Mouse (Mus musculus) small intestine, adult 2 months (tissue): Measurements from ENCODE around the gene Hnf1b. TPM values are rescaled to one million over a fixed set of nuclear protein-coding genes. Genes with fewer than 3 reads are reported as not detected.
A peak's percentile ranks its signal among the peaks of the same experiment; 100 is the strongest.

ENCODE experiments used
- H3K27ac ChIP-seq: fragments of 200-500 bp; 2 replicates; pipeline ENCODE4 v1.5.1; 2012; ENCODE audit warnings: low read depth, low read length, control low read depth, inconsistent platforms; ENCODE audit not compliant: insufficient read depth
- H3K27me3 ChIP-seq: fragments of 200-500 bp; 2 replicates; pipeline ENCODE4 v1.6.1; 2012; ENCODE audit warnings: mild to moderate bottlenecking, moderate library complexity, low read length, inconsistent platforms; ENCODE audit not compliant: control insufficient read depth, insufficient read depth
- H3K36me3 ChIP-seq: fragments of 200-500 bp; 2 replicates; pipeline ENCODE4 v1.6.1; 2012; ENCODE audit warnings: mild to moderate bottlenecking, low read length, control low read depth, inconsistent platforms; ENCODE audit not compliant: control insufficient read depth, insufficient read depth
- H3K4me1 ChIP-seq: fragments of 200-500 bp; 2 replicates; pipeline ENCODE4 v1.6.1; 2012; ENCODE audit warnings: low read length, inconsistent platforms, mixed read lengths; ENCODE audit not compliant: control insufficient read depth, insufficient read depth, insufficient read length
- H3K4me3 ChIP-seq: fragments of 200-500 bp; 2 replicates; pipeline ENCODE4 v1.5.1; 2012; ENCODE audit warnings: low read depth, mild to moderate bottlenecking, control low read depth, inconsistent platforms, low read length, moderate library complexity
- CTCF ChIP-seq: fragments of 200-500 bp; IDR thresholded peaks from 2 replicates; pipeline ENCODE4 v1.5.1; 2012; ENCODE audit warnings: low read depth, mild to moderate bottlenecking, control low read depth, inconsistent platforms, low read length, moderate library complexity, mixed read lengths; ENCODE audit not compliant: insufficient replicate concordance, insufficient read length; ENCODE audit errors: extremely low read depth
- POLR2A ChIP-seq: fragments of 200-500 bp; IDR thresholded peaks from 2 replicates; pipeline ENCODE4 v1.6.1; 2012; ENCODE audit warnings: low read depth, mild to moderate bottlenecking, control low read depth, inconsistent platforms, low read length, moderate library complexity
- WGBS: fragments of 180-500 bp; shearing (Covaris S2); methylation state at CpG from one replicate; pipeline ENCODE4 v1.1.7; 2018; 5-methylcytosine and 5-hydroxymethylcytosine counted together
- polyA plus RNA-seq: library from polyadenylated mRNA; depleted of rRNA; stranded (reverse); fragments of >200 nt; gene quantifications from 2 replicates; pipeline ENCODE4 v1.2.3, GENCODE M21; 2012

Gene Hnf1b
- polyA plus RNA-seq, 1 experiment, result 23.3 TPM

DNA sequence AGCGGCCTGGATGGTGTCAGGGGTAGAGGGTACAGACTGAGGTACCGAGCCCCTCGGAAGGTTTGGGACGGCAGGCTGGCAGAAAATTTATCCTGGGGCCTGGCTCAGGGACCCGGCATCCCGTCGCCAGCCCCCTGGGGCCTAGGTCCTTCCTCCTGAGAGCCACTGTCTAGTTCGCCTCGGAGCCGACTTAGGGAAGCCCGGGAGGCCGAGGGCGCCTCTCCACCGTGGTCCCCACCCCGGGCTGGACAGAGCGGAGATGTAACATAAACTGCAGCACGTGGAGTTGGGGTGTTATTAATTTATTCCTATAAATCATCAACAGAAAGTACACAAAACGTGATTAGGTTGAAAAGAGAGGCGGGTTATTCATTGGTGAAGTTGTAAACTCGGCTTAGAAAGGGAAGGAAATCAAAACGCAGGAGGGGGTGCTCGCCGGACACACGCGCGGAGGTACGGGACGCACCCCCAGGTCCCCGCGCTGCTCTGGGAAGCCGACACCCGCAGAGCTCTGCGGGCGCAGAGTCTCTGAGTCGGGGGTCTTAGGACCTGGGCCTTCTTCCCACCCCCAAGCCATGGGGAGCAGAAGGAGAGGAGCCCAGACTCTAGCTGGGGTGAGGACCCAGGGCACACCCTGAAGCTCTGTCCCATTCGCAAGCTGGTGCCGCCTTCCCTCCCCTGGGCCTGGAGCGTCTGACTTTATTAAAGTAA is 2.8 kb downstream of the Hnf1b start:
- Histone ChIP-seq H3K36me3 (no peaks in the 10 kb centered on the region; the same call in 1 of the 2 replicates), H3K4me1 (no peaks in the 10 kb centered on the region; the same call in 1 of the 2 replicates), H3K27me3 (no peaks in the 10 kb centered on the region; the same call in 1 of the 2 replicates), H3K27ac (peak overlapping the region; percentile 54), H3K4me3 (peak overlapping the region; percentile 68)
- no peak for TF ChIP-seq POLR2A
- WGBS, result 1% methylated on average over 38 of the region's 38 CpGs

DNA sequence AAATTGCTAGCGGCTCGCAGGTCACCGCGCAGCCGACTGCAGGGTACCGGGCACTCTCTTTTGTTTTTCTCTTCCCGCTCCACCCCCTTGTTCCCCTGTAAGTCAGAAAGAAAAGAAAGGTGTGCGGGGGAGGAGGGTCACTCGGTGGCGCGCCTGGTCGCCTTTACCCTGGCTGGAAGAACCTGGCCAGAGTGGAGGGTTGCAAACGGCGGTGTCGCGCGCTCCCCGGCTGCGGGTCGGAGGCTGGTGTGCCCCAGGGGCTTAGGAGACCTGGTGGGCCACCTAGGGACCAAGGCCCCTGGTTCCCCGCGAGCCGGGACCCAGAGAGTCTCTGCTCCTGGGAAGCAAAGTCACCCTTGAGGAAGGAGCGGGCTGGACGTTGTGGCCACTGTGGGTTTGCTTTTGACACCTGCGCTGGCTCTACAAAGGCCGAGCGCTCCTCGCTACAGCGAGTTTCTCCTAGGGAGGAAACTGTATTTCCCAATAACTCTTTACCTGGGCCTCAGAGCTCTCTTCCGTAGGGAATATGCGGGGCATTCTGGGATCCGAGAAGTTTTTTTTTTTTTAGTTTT is 3.4 kb downstream of the Hnf1b start:
- TF ChIP-seq CTCF (no peak), POLR2A (no peak)
- Histone ChIP-seq H3K27me3 (no peaks in the 10 kb centered on the region; the same call in 1 of the 2 replicates), H3K27ac (peak overlapping the region; percentile 54), H3K4me3 (peak overlapping the region; percentile 68), H3K4me1 (no peaks in the 10 kb centered on the region; the same call in 1 of the 2 replicates), H3K36me3 (no peaks in the 10 kb centered on the region; the same call in 1 of the 2 replicates)
- WGBS, result 2% methylated on average over 33 of the region's 33 CpGs

DNA sequence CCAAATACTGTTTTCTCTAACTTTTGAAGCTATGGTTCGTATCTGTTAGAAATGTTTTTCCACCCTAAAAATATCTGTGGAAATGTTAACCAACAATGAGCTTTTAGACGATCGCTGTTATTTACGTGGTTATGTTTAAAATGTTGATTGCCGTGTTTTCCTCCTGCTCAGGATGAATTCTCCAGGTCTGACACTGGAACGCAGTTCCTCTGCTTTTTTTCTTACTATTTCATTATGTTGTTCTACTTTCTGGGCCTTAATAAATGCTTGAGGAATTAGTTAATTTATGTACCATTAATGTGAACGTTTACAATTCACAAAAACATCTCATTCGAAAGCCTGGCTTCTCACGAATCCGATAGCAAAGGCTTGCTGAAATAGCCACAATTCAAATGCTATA is 4.2 kb downstream of the Hnf1b start:
- Histone ChIP-seq H3K36me3 (no peaks in the 10 kb centered on the region; the same call in 1 of the 2 replicates), H3K4me1 (no peaks in the 10 kb centered on the region; the same call in 1 of the 2 replicates), H3K4me3 (no peak overlapping the region), H3K27ac (no peak overlapping the region), H3K27me3 (no peaks in the 10 kb centered on the region; the same call in 1 of the 2 replicates)
- WGBS, result 7% methylated on average over 10 of the region's 10 CpGs
- TF ChIP-seq CTCF, result no peak
- TF ChIP-seq POLR2A, result no peak

DNA sequence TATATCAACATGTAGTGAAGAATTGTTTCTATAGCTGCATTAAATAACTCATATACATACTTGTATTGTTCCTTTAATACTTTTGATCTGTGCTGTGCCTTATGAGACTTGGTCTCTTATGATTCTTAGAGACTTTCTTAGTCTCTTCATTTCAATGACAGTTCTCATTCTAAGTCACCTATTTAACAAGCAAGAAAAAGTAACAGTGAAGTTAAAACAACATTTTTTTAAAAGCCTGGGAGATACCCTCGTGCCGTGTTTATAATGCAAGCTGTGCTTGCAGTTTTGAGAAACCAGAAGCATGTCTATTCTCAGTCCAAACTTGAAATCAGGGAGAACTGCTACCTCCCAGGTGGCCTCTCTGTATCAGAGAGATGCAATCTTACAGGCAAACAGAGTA is 4.8 kb downstream of the Hnf1b start:
- Histone ChIP-seq H3K4me1 (no peaks in the 10 kb centered on the region; the same call in 1 of the 2 replicates), H3K27me3 (no peaks in the 10 kb centered on the region; the same call in 1 of the 2 replicates), H3K4me3 (no peak overlapping the region), H3K36me3 (no peaks in the 10 kb centered on the region; the same call in 1 of the 2 replicates), H3K27ac (no peak overlapping the region)
- WGBS, result 7% methylated on average over 2 of the region's 2 CpGs
- no peak for TF ChIP-seq POLR2A
- no peak for TF ChIP-seq CTCF

DNA sequence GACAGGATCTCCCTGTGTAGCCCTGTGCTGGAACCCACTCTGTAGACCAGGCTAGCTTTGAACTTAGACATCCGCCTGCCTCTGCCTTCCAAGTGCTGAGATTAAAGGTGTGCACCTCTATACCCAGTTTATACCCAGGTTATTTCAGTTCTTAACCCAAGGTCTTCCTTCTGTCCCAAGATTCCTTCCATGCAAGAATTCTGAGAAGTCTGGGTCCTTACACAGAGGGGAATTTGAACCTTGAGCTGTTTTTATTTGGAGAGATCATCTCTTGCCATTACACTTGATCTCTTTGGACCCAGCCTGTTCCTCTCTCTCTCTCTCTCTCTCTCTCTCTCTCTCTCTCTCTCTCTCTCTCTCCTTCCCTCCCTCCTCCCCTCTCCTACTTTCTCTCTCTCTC is 7.4 kb downstream of the Hnf1b start:
- Histone ChIP-seq H3K27ac (no peak overlapping the region), H3K36me3 (peaks cover 4% of the 10 kb centered on the region), H3K27me3 (no peaks in the 10 kb centered on the region; the same call in 1 of the 2 replicates), H3K4me3 (no peak overlapping the region), H3K4me1 (no peaks in the 10 kb centered on the region; the same call in 1 of the 2 replicates)
- 94% methylated on average over 1 of the region's 1 CpGs for WGBS
- TF ChIP-seq CTCF (no peak), POLR2A (no peak)

DNA sequence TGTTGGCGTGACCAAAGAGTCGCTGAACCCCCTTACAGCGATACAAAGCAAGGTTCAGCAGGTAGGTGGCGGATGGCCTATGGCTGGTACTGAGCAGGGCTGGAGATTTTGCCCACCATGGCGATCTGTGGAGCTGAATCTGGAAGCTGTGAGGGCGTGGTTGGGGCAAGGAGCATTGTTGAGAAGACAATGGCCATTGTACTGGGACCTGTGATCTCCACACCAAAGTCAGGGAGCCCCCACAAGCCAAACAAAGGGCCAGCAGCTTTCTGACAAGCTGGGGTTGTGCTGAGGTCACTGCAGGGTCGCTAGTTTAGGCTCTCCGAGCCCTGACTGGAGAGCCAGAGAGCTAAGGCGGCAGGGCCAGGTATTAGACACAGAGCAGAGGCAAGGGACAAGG is 15.4 kb downstream of the Hnf1b start:
- 69% methylated on average over 9 of the region's 9 CpGs for WGBS
- H3K4me3 ChIP-seq, result no peak overlapping the region

DNA sequence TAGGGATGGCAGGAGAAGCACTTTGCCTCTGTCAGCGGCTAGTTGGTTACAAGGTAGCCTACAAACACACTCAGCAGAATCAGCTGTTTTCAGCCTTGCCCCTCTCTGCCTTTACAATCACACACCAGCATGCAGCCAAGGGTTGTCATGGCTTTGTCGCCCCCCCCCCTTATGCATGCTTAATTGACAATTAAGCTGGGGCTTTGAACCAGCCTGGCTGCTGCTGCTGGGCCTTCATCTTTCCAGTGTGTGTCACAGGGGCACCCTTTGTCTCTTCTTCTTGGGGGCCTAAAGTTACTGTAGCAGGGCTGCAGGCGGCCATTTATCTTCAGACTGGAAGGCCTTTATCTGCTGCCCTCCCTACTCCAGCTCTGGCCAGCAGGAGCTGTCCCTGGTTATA is 17.7 kb downstream of the Hnf1b start:
- Histone ChIP-seq H3K4me3 (no peak overlapping the region), H3K4me1 (peaks cover 15% of the 10 kb centered on the region), H3K27ac (no peak overlapping the region), H3K27me3 (no peaks in the 10 kb centered on the region), H3K36me3 (peaks cover 11% of the 10 kb centered on the region; the same call in 1 of the 2 replicates)
- WGBS, result 68% methylated on average over 3 of the region's 3 CpGs
- TF ChIP-seq CTCF (no peak), POLR2A (no peak)

More for the DNA sequence above, 15.4 kb downstream of the Hnf1b start:
- H3K27ac ChIP-seq, result no peak overlapping the region
- H3K27me3 ChIP-seq, result no peaks in the 10 kb centered on the region
- H3K4me1 ChIP-seq, result no peaks in the 10 kb centered on the region; the same call in 1 of the 2 replicates
- TF ChIP-seq POLR2A, result no peak
- TF ChIP-seq CTCF, result no peak
- peaks cover 14% of the 10 kb centered on the region; the same call in 1 of the 2 replicates for H3K36me3 ChIP-seq
